Mouse (Mus musculus): Measurements from ENCODE around the gene Rps25. TPM values are rescaled to one million over a fixed set of nuclear protein-coding genes. Genes with fewer than 3 reads are reported as not detected.
"Not testable (repeated sequence)": the region's sequence is repeated elsewhere in the genome, so short reads cannot be mapped to it uniquely, and the experiment has no call there.

Gene Rps25
- 4,348 and 4,428 TPM in 2 replicates for polyA plus RNA-seq (2011; ENCODE audit: insufficient read depth, insufficient read length, low read depth, missing spikeins)

DNA sequence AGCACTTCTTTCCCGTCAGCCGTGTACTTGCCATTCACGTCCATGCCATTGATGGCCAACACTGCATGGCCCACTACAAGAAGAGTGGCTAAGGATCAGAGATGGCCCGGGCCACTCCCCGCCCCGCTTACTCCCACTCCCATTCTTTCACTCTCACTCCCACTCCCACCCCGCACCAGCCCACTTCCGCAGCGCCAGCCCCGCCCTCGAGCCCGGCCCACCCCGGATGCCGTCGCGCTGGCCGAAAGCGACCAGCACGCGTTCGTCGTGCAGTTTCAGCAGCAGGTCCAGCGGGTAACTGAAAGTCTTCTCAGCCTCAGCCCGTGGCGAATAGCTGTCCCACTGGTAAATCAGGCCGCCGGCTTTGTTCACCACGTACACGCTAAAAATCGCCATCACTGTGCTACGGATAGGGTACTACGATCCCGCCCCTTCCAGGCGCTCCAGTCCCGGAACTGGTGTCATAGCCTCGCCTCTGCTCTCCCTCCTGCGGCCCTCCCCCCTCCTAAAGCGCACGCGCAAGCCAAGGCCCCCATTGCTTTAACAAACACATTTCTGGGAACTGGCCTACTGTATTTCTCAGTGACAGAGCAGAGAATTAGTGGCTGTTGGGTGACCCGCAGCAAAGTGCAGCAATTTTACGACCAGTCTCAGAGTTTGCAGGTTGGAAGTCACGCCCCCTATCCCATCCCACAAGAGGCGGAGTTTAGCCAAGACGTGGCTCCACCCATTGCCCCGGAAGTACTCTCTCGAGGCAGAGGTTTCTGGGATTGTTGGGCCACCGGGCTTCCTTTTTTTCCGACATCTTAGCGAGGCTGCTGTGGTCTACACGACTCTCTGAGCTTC, at the start of gene Rps25, which contains the start of gene Trappc4:
TSS of gene Rps25 (plus strand) at position 234 of the 846 bp plus-strand sequence.
TSS of gene Trappc4 (minus strand) at position 695 of the 846 bp plus-strand sequence.
- Histone ChIP-seq H3K4me1 (ENCODE audit: control insufficient read depth, insufficient read depth, low read length) (no peaks in the 10 kb centered on the region), H3K36me3 (ENCODE audit: control insufficient read depth, insufficient read depth, low read length, poor library complexity, severe bottlenecking) (peaks cover 56% of the 10 kb centered on the region), H3K9me3 (replicated peaks; ENCODE audit: control insufficient read depth, insufficient read depth, low read length, poor library complexity, severe bottlenecking) (no peaks in the 10 kb centered on the region), H3K4me3 (ENCODE audit: low read depth, low read length) (peak within 1 kb of the TSS; percentile 73), H3K27me3 (ENCODE audit: control insufficient read depth, insufficient read depth, low read length, poor library complexity, severe bottlenecking) (no peaks in the 10 kb centered on the region), H3K9ac (ENCODE audit: low read depth, poor library complexity, severe bottlenecking) (peak within 1 kb of the TSS; percentile 98), H3K27ac (ENCODE audit: insufficient read depth, low read length) (peak within 1 kb of the TSS; percentile 84)
- TF ChIP-seq POLR2A (IDR thresholded peaks at IDR 0.05; ENCODE audit: insufficient read depth, low read length) (peak; percentile 13), EP300 (IDR thresholded peaks at IDR 0.05; ENCODE audit: insufficient read depth, low read depth, low read length) (no peak)

DNA sequence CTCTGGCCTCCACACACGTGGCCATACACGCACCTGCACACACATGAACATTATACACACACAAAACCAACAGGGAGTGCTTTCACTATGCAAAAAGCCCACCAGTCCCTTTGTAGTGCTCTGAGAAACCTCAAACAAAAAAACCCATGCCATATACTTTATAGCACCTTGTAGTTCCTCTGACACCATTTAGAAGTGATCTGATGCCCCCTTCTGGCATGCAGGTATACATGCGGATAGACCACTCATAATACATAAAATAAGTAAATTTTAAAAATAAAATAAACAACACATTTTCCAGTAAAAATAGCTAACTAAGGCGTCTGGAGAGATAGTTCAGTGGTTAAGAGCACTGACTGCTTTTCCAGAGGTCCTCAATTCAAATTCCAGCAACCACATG, 49.7 kb upstream of the Rps25 start:
- Histone ChIP-seq H3K36me3 (ENCODE audit: control insufficient read depth, insufficient read depth, low read length, poor library complexity, severe bottlenecking) (peaks cover 36% of the 10 kb centered on the region), H3K27me3 (ENCODE audit: control insufficient read depth, insufficient read depth, low read length, poor library complexity, severe bottlenecking) (no peaks in the 10 kb centered on the region), H3K9me3 (replicated peaks; ENCODE audit: control insufficient read depth, insufficient read depth, low read length, poor library complexity, severe bottlenecking) (no peaks in the 10 kb centered on the region), H3K4me3 (ENCODE audit: low read depth, low read length) (no peak overlapping the region), H3K27ac (ENCODE audit: insufficient read depth, low read length) (no peak overlapping the region), H3K4me1 (ENCODE audit: control insufficient read depth, insufficient read depth, low read length) (no peaks in the 10 kb centered on the region), H3K9ac (ENCODE audit: low read depth, poor library complexity, severe bottlenecking) (no peak overlapping the region)
- TF ChIP-seq EP300 (IDR thresholded peaks at IDR 0.05; ENCODE audit: insufficient read depth, low read depth, low read length) (no peak), CTCF (IDR thresholded peaks at IDR 0.05; ENCODE audit: low read depth, low read length) (no peak), POLR2A (IDR thresholded peaks at IDR 0.05; ENCODE audit: insufficient read depth, low read length) (no peak)

GRCm38 (mm10) chr9:44361190-44361917, 45.6 kb upstream of the Rps25 start, which contains the start of gene Vps11:
TSS of gene Vps11 (minus strand) at chr9:44361670.
- peak within 1 kb of the TSS; percentile 64 for H3K9ac ChIP-seq (ENCODE audit: low read depth, poor library complexity, severe bottlenecking)
- peaks cover 14% of the 10 kb centered on the region for H3K36me3 ChIP-seq (ENCODE audit: control insufficient read depth, insufficient read depth, low read length, poor library complexity, severe bottlenecking)
- no peaks in the 10 kb centered on the region for H3K27me3 ChIP-seq (ENCODE audit: control insufficient read depth, insufficient read depth, low read length, poor library complexity, severe bottlenecking)
- H3K4me3 ChIP-seq (ENCODE audit: low read depth, low read length), result peak within 1 kb of the TSS; percentile 69
- TF ChIP-seq EP300 (IDR thresholded peaks at IDR 0.05; ENCODE audit: insufficient read depth, low read depth, low read length), result peak; percentile 81
- peak; percentile 75 for TF ChIP-seq POLR2A (IDR thresholded peaks at IDR 0.05; ENCODE audit: insufficient read depth, low read length)
- TF ChIP-seq CTCF (IDR thresholded peaks at IDR 0.05; ENCODE audit: low read depth, low read length), result no peak
- H3K9me3 ChIP-seq (replicated peaks; ENCODE audit: control insufficient read depth, insufficient read depth, low read length, poor library complexity, severe bottlenecking), result no peaks in the 10 kb centered on the region
- no peaks in the 10 kb centered on the region for H3K4me1 ChIP-seq (ENCODE audit: control insufficient read depth, insufficient read depth, low read length)
- H3K27ac ChIP-seq (ENCODE audit: insufficient read depth, low read length), result no peak within 1 kb of the TSS

DNA sequence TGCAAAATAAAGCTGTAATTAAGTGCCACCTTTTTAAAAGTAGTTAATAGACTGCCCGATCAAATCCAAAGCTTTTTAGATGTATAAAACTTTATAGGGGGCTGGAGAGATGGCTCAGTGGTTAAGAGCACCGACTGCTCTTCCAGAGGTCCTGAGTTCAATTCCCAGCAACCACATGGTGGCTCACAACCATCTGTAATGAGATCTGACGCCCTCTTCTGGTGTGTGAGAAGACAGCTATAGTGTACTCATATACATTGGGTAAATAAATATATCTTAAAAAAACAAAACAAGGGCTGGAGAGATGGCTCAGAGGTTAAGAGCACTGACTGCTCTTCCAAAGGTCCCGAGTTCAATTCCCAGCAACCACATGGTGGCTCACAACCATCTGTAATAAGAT, 45.0 kb upstream of the Rps25 start:
- H3K4me3 ChIP-seq (ENCODE audit: low read depth, low read length); H3K4me1 ChIP-seq (ENCODE audit: control insufficient read depth, insufficient read depth, low read length); H3K27ac ChIP-seq (ENCODE audit: insufficient read depth, low read length); H3K9me3 ChIP-seq (replicated peaks; ENCODE audit: control insufficient read depth, insufficient read depth, low read length, poor library complexity, severe bottlenecking); H3K27me3 ChIP-seq (ENCODE audit: control insufficient read depth, insufficient read depth, low read length, poor library complexity, severe bottlenecking); H3K9ac ChIP-seq (ENCODE audit: low read depth, poor library complexity, severe bottlenecking): not testable (repeated sequence)
- H3K36me3 ChIP-seq (ENCODE audit: control insufficient read depth, insufficient read depth, low read length, poor library complexity, severe bottlenecking), result peaks cover 14% of the 10 kb centered on the region

- H3K4me1 ChIP-seq (ENCODE audit: control insufficient read depth, insufficient read depth, low read length), result no peaks in the 10 kb centered on the region
- H3K27ac ChIP-seq (ENCODE audit: insufficient read depth, low read length), result no peak overlapping the region
- peaks cover 3% of the 10 kb centered on the region; the same call in 1 of the 2 replicates for H3K36me3 ChIP-seq (ENCODE audit: control insufficient read depth, insufficient read depth, low read length, poor library complexity, severe bottlenecking)
- H3K9ac ChIP-seq (ENCODE audit: low read depth, poor library complexity, severe bottlenecking), result no peak overlapping the region
- H3K9me3 ChIP-seq (replicated peaks; ENCODE audit: control insufficient read depth, insufficient read depth, low read length, poor library complexity, severe bottlenecking), result no peaks in the 10 kb centered on the region
- no peaks in the 10 kb centered on the region for H3K27me3 ChIP-seq (ENCODE audit: control insufficient read depth, insufficient read depth, low read length, poor library complexity, severe bottlenecking)
- TF ChIP-seq POLR2A (IDR thresholded peaks at IDR 0.05; ENCODE audit: insufficient read depth, low read length) (no peak), CTCF (IDR thresholded peaks at IDR 0.05; ENCODE audit: low read depth, low read length) (peak; percentile 83), EP300 (IDR thresholded peaks at IDR 0.05; ENCODE audit: insufficient read depth, low read depth, low read length) (no peak)
- no peak overlapping the region for H3K4me3 ChIP-seq (ENCODE audit: low read depth, low read length)
These were observed 42.5 kb upstream of the Rps25 start for GRCm38 (mm10) chr9:44364480-44364879.

DNA sequence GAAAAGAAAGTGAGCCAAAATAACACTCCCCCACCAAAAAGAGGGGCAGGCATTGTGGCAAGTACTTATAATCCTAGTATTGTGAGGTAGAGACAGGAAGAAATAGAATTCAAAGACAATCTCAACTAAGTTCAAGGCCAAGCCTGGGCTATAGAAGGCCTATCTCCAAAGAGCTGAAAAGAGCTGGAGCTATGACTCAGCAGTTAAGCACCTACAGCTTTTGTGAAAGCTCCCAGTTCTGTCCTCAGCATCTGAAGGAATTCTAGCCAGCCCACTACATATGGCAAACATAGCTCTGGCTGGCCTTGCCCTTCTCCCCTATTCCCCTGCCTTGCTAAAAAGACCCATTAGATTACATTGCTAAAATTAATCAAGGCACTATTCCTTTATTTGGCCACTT, 33.6 kb upstream of the Rps25 start:
- no peaks in the 10 kb centered on the region for H3K27me3 ChIP-seq (ENCODE audit: control insufficient read depth, insufficient read depth, low read length, poor library complexity, severe bottlenecking)
- no peak overlapping the region for H3K4me3 ChIP-seq (ENCODE audit: low read depth, low read length)

More for the DNA sequence above, 33.6 kb upstream of the Rps25 start:
- Histone ChIP-seq H3K36me3 (ENCODE audit: control insufficient read depth, insufficient read depth, low read length, poor library complexity, severe bottlenecking) (no peaks in the 10 kb centered on the region), H3K9me3 (replicated peaks; ENCODE audit: control insufficient read depth, insufficient read depth, low read length, poor library complexity, severe bottlenecking) (peaks cover 8% of the 10 kb centered on the region), H3K27ac (ENCODE audit: insufficient read depth, low read length) (peak overlapping the region; percentile 74), H3K4me1 (ENCODE audit: control insufficient read depth, insufficient read depth, low read length) (no peaks in the 10 kb centered on the region), H3K9ac (ENCODE audit: low read depth, poor library complexity, severe bottlenecking) (no peak overlapping the region)
- TF ChIP-seq CTCF (IDR thresholded peaks at IDR 0.05; ENCODE audit: low read depth, low read length) (no peak), EP300 (IDR thresholded peaks at IDR 0.05; ENCODE audit: insufficient read depth, low read depth, low read length) (no peak), POLR2A (IDR thresholded peaks at IDR 0.05; ENCODE audit: insufficient read depth, low read length) (no peak)
